Mouse (Mus musculus) telencephalon, adult 2 months (tissue): ENCODE results near the gene Tmem108.

Experiments used
- DNase-seq: peaks from one replicate; pipeline ENCODE4 v3.0.0-alpha.2; 2011; ENCODE audit warnings: low read depth, low spot score

Tmem108 gene

DNA sequence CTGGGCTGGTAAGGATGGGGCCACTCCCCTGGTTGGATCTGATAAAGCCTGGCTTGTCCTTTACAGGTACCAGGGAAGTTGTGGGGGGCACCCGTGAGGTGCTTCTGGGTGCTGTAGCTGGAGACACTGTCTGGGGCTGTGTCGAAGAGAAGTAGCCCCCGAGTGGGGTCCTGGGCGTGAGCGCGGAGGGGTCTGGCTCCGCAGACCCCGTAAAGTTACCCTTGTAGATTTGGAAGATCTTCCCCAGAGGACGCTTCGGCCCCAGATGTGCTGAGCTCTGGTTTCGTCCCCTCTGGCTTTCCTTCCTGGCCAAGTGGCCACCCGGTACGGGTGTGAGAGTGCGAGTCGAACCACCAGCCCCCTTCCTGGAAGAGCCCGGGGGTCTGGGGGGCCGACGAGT lies 262.3 kb downstream of the Tmem108 start:
- no peak for DNase-seq

- no peak for DNase-seq
Observed at GRCm38 (mm10) chr9:103498699-103499098, 262.9 kb downstream of the Tmem108 start.

DNA sequence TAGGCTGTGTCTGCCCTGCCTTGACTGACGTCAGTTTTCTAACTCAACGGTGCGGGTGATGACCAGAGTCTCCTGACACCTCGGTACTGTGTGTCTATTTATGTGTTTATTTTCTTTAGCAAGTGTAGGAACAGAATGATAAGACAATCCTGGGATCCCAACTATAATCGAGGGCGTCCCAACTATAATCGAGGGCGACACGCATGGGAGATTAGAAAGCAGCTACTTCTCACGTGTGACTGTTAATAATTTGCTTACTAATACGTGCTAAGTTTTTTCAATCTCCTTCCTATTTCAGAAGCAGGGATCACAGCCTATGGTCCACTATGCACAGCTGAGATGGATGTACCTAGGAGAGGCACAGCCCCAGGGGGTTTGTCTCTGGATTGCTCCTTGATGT lies 266.2 kb downstream of the Tmem108 start:
- DNase-seq, result no peak

DNA sequence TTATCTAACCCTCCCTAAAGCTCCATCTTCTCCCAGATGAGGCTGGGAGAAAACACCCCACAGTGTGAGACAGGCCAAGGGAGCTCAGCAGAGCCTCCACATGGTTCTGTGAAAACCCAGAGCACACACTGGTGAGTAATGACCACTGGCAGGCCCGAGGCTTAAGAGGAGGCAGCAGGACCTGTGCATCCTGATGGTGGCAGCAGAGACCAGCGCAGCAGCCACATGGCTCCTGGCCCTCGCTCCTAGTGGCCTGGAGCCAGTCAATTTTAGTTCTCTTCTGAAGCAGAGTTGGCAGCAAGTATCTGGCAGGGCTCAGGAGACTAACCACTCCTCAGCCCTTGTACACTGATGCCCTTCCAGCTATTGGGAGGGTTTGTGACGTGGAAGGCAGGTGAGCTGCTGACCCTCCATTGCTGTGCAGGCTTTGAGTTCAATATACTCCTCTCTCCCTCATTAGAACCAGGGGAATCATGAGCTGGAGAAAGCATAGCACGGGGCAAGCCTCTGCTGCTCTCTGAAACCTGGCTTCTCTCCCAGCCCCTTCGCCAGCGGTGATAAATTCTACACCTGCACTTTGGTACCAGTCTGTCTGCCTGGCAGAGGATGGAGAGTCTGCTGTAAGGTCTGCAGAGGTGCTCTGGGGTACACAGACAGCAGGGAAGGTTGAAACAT lies 267.2 kb downstream of the Tmem108 start:
- peak; percentile 59 for DNase-seq

DNA sequence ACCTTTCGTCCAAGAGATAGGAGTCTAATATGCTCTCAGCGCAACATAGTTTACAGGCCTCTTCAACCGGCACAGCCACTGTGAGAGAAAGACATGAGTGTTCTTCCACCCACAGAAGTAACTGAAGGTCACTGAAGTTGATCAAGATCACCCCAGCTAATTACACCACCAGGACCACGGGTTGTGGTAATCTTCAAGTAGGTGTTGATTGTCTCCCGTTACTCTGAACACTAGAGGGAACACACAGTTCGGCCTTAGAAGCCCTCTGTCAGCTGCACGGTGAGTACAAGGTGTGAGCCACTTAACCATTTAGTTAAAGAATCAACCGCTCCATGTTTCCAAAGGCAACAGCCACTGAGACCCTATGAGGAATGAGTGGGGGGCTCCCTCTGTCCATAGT lies 269.7 kb downstream of the Tmem108 start:
- DNase-seq, result no peak

DNA sequence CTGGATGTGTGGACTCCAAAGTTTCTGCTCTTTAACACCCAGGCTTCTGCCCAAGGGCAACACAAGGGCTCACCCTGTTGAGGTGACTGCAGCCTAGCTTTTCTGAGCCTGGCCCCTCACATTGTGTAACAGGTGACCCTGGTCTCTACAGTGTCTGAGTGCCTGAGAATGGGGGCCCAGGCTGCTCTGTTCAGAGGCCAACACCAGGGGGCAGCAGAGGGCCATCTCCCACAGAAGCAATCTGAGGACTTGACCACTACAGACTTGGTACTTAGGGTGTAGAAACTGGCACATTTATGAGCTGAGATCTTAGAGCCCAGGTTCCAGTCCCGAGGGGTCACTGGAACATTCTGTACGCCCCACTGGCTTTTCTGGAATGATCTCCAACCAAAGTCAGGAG lies 271.2 kb downstream of the Tmem108 start:
- no peak for DNase-seq

DNA sequence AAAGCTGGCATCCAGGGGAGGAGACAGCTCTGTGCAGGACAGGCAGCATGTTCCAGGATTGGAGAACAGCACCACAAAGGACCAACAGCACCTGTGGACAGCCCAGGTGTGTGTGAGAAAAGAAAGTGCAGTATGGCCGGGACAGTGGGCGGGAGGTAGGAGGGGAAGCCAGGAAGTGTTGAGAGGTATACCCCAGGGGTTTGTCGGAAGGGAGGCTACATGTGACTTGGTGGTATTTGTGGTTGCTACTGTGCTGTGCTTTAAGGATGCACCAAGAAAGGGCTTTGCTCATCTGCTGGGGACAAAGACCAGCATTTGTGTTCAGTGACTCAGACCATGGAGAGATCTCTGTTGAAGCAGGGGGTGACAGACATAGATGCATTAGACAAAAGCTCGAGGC lies 271.8 kb downstream of the Tmem108 start:
- no peak for DNase-seq

- no peak for DNase-seq
Observed at GRCm38 (mm10) chr9:103489096-103489495, 272.5 kb downstream of the Tmem108 start.

DNA sequence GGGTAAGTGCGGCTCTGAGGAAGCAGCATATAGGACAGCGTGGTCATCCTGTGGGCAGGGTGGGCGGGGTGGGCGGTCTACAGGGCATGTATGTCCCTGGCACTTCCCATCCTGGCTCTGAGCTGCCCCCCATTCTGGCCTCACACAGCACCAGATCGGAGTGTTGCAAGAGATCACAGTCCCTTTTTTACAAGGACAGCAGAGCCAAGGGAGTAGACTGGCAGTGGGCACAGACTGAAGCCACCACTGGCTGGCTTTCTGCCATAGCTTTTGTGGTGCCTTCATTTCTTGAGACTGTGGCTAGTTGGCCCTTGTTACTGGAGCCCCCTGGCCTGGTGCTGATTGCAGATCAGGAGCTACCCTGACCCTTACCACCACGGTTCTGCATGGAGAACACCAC lies 275.4 kb downstream of the Tmem108 start:
- no peak for DNase-seq

GRCm38 (mm10) chr9:103485606-103486005 lies 276.0 kb downstream of the Tmem108 start:
- DNase-seq, result no peak

GRCm38 (mm10) chr9:103480603-103481220 lies 280.9 kb downstream of the Tmem108 start:
- no peak for DNase-seq

DNA sequence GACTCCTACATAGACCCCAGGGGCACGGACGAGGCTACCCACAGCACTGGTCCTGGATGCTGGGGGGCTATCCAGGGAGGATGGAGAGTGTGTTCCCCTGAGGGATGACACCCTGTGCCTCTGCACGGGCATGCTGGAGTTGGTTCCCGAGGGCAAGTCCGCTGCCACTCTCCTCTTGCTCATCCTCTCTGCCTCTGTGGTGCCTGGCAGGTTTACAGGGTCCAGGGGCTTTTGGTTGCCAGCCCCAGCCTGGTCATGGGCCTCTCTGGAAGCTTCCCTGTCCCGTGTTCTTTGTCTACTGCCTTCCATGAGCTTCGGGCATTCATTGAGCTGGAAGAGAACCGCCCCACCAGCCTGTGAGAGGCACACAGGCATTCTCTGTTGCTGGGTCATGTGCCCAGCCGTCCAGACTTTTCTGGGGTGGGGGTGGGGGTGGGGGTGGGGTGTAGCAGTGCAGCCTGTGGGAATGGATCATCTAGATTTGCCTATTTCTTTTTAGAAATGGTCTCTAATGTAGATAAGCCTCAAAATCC lies 281.5 kb downstream of the Tmem108 start, which contains the start of gene Bfsp2:
Bfsp2 (minus strand) TSS at position 377 of the 533 bp plus-strand sequence.
- DNase-seq, result no peak

DNA sequence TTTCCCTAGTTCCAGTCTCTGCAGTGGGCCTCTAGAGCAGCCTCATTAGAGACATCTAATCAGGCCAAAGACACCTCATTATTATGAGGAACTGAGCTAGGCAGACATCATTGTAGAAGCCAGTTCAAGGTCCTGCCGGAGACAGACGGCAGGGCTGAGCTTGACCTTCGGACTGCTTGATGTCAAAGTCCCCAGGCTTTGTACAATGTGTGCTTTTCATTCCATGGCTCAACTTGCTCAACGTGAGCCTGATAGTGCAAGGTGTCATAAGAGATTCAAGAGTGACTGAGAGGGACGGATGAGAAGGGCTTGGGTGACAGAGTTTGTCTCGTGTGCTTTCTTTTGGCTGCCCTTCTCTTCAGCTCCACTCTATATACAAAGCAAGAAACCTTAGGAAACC lies 286.2 kb downstream of the Tmem108 start:
- DNase-seq, result no peak

- no peak for DNase-seq
Observed at GRCm38 (mm10) chr9:103473915-103474688, 287.5 kb downstream of the Tmem108 start.

GRCm38 (mm10) chr9:103471784-103472183 lies 289.9 kb downstream of the Tmem108 start:
- no peak for DNase-seq

DNA sequence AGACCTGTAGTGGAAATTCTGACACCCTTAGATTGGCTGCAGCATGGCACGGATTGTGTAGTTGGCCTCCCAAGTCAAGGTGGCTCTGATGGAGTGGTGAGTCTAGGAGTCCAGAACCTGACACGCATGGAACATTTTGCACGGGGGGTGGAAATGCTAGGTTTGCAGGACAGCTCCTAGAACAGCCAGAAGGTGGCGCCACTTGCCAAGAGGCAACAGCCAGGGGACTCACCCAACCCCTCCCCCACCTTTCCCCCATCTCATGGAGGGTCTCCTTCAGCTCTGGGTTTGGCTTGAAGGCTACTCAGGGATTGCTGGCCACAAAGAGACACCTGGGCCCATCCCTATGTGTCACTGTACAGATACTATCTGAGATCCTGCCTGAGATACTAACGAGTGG lies 292.1 kb downstream of the Tmem108 start:
- DNase-seq, result no peak

GRCm38 (mm10) chr9:103468911-103469310 lies 292.7 kb downstream of the Tmem108 start:
- DNase-seq, result no peak

- no peak for DNase-seq
Observed at GRCm38 (mm10) chr9:103465711-103466220, 295.9 kb downstream of the Tmem108 start.

GRCm38 (mm10) chr9:103465293-103465692 lies 296.3 kb downstream of the Tmem108 start:
- no peak for DNase-seq

DNA sequence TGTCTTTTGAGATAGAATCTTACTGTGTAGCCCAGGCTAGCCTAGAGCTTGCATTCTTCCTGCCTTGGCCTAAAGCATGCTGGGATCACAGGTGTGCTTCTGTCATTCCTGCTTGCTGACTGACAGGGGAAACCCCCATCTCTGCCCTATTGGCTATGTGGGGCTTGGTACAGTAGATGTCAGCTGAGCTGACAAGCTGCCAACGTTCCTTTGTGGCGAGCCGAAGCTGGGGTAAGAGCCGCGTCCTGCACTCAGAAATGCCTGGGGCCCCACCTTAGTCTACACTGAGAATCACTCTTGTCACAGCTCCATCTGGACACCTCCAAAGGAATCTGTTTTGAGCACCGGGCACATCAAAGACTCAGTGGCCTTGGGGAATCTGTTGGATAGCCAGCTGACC lies 297.8 kb downstream of the Tmem108 start:
- no peak for DNase-seq

GRCm38 (mm10) chr9:103459839-103460238 lies 301.8 kb downstream of the Tmem108 start:
- no peak for DNase-seq

- DNase-seq, result no peak
Observed at GRCm38 (mm10) chr9:103459307-103459706, 302.3 kb downstream of the Tmem108 start.
